ENCODE assay signal across 11 mouse cellular contexts in the genomic region with DNA sequence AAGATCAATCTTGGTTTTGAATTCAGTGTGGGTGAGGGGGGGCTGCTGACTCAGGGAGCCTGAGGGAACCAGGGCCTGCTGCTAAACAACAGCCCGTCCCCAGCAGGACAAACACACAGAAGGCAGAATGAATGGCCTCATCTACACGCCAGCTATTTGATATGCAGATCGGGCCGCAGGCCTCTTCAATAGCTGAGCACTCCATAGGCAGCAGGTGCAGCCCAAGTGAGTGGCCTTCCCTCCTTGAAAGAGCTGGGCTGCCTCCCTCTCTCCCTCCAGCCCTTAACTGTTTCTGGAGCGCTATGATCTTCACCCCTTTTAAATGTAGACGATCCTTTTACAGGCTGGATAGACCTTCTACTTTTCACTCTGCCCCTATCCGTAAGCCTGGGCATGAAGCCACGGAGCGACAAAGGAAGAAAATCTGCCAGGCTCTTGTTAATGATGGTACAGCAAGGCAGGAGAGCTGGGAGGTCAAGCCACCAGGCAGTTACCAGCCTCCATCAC.
DNase-seq lines count a peak whose midpoint lies in the region; ATAC-seq lines count a peak whose summit lies in the region.
"Had no signal": no experiment of that assay in that cellular context is flagged by ENCODE, and none has a peak within 500 bp of the region (broad histone marks: within the 10 kb centered on the region; RNA-seq: fewer than 3 reads in every experiment).

No protein-coding gene starts in this region.

- H3K9me3 ChIP-seq in embryonic facial prominence, embryonic 15.5 days (replicated peaks) = no peaks in the 10 kb centered on the region
- H3K9me3 ChIP-seq in hindbrain, embryonic 16.5 days (ENCODE audit: control insufficient read depth, low read length) = no peaks in the 10 kb centered on the region
- no peaks in the 10 kb centered on the region for H3K9me3 ChIP-seq in neural tube, embryonic 14.5 days (ENCODE audit: control insufficient read depth, low read length)

- ATAC-seq in embryonic facial prominence, embryonic 15.5 days (ENCODE audit: insufficient number of reproducible peaks, low FRiP score, low TSS enrichment, low read depth) = peak; percentile 39; the same call in 1 of the 2 replicates
- peak; percentile 81 for ATAC-seq in hindbrain, embryonic 16.5 days
- ATAC-seq in neural tube, embryonic 14.5 days (ENCODE audit: low read depth) = peak; percentile 71
- no peak for ATAC-seq in CD4-positive, CD25-positive, alpha-beta regulatory T cell, adult 4 months
- ATAC-seq: intestine, embryonic 16.5 days had no signal

- peaks cover 20% of the 10 kb centered on the region for H3K4me1 ChIP-seq in embryonic facial prominence, embryonic 15.5 days
- peaks cover 51% of the 10 kb centered on the region for H3K4me1 ChIP-seq in hindbrain, embryonic 16.5 days (ENCODE audit: control insufficient read depth, insufficient read depth, low read depth, low read length)
- H3K4me1 ChIP-seq in neural tube, embryonic 14.5 days (ENCODE audit: control insufficient read depth, insufficient read depth, low read length) = peaks cover 38% of the 10 kb centered on the region

- H3K4me3 ChIP-seq in embryonic facial prominence, embryonic 15.5 days (replicated peaks) = no peak overlapping the region
- H3K4me3 ChIP-seq in hindbrain, embryonic 16.5 days (ENCODE audit: low read length) = no peak overlapping the region
- H3K4me3 ChIP-seq in neural tube, embryonic 14.5 days (ENCODE audit: low read depth, low read length) = no peak overlapping the region

- no peak overlapping the region for H3K4me2 ChIP-seq in embryonic facial prominence, embryonic 15.5 days (replicated peaks)
- H3K4me2 ChIP-seq in hindbrain, embryonic 16.5 days (ENCODE audit: low read length) = peak overlapping the region; percentile 16
- no peak overlapping the region for H3K4me2 ChIP-seq in neural tube, embryonic 14.5 days (ENCODE audit: low read depth, low read length)

- no peak overlapping the region for H3K9ac ChIP-seq in embryonic facial prominence, embryonic 15.5 days
- H3K9ac ChIP-seq in hindbrain, embryonic 16.5 days (ENCODE audit: low read depth, low read length) = peak overlapping the region; percentile 45
- no peak overlapping the region for H3K9ac ChIP-seq in neural tube, embryonic 14.5 days (replicated peaks; ENCODE audit: low read depth, low read length)

- WGBS in embryonic facial prominence, embryonic 15.5 days = 54% methylated on average over 9 of the region's 9 CpGs
- WGBS in hindbrain, embryonic 16.5 days = 15% methylated on average over 9 of the region's 9 CpGs
- WGBS in neural tube, embryonic 14.5 days = 14% methylated on average over 9 of the region's 9 CpGs

- no peak overlapping the region for H3K27ac ChIP-seq in embryonic facial prominence, embryonic 15.5 days (replicated peaks)
- H3K27ac ChIP-seq in hindbrain, embryonic 16.5 days (ENCODE audit: low read depth, low read length) = peak overlapping the region; percentile 82
- H3K27ac ChIP-seq in neural tube, embryonic 14.5 days (ENCODE audit: low read depth, low read length) = peak overlapping the region; percentile 68

- no peaks in the 10 kb centered on the region for H3K27me3 ChIP-seq in embryonic facial prominence, embryonic 15.5 days
- no peaks in the 10 kb centered on the region for H3K27me3 ChIP-seq in hindbrain, embryonic 16.5 days (replicated peaks; ENCODE audit: control insufficient read depth, insufficient read depth, low read length)
- no peaks in the 10 kb centered on the region for H3K27me3 ChIP-seq in neural tube, embryonic 14.5 days (ENCODE audit: control insufficient read depth, insufficient read depth, low read length)

- no peaks in the 10 kb centered on the region for H3K36me3 ChIP-seq in embryonic facial prominence, embryonic 15.5 days
- no peaks in the 10 kb centered on the region for H3K36me3 ChIP-seq in hindbrain, embryonic 16.5 days (ENCODE audit: control insufficient read depth, insufficient read depth, low read length)
- H3K36me3 ChIP-seq in neural tube, embryonic 14.5 days (ENCODE audit: control insufficient read depth, insufficient read depth, low read length) = no peaks in the 10 kb centered on the region

- DNase-seq in left cerebral cortex, postnatal 4 days = peak; percentile 79
- DNase-seq in left cerebral cortex, postnatal 36 days (ENCODE audit: low spot score in 2 of 2) = no peak
- DNase-seq in heart, postnatal 25 days (ENCODE audit: low spot score) = no peak
- no peak for DNase-seq in kidney, adult 9 months
- DNase-seq: cerebellum, adult 9-10 months; thymus, postnatal 36 days had no signal

- intact Hi-C loops in left cerebral cortex, postnatal 4 days (cut with DNase I) = no loop called here
- intact Hi-C loops in left cerebral cortex, postnatal 36 days (cut with DNase I) = loop anchor here (10.0 kb wide), 1 partner anchor 180 kb away; no protein-coding TSS in a partner anchor
- intact Hi-C loops in heart, postnatal 25 days (cut with DNase I) = no loop called here
